Mouse (Mus musculus): Measurements from ENCODE around the gene Osbpl6. TPM values are rescaled to one million over a fixed set of nuclear protein-coding genes. Genes with fewer than 3 reads are reported as not detected.

Osbpl6 gene
- polyA plus RNA-seq, 1 experiment from 2014 or later, result 10.4 TPM

Small RNAs within 50 kb of the gene (microRNA-seq; reads per million reads assigned to microRNA genes)
- gene Gm23164, result not detected

Other genes with a start within 250 kb of the Osbpl6 start
- gene Pde11a, start 67.7 kb upstream of the Osbpl6 start, polyA plus RNA-seq (2016; fragmentation: Nextera tagmentation; extraction: Ambion mirVana), result 0.05 and 0.16 TPM in 2 replicates
- gene Cyct, start 46.1 kb upstream of the Osbpl6 start, polyA plus RNA-seq (2016; fragmentation: Nextera tagmentation; extraction: Ambion mirVana), result not detected in 2 replicates
- 15.6 and 19.1 TPM in 2 replicates for gene Rbm45, start 36.5 kb upstream of the Osbpl6 start, polyA plus RNA-seq (2016; fragmentation: Nextera tagmentation; extraction: Ambion mirVana)
- gene Prkra, start 241.5 kb downstream of the Osbpl6 start, polyA plus RNA-seq (2016; fragmentation: Nextera tagmentation; extraction: Ambion mirVana), result 74.9 and 79.6 TPM in 2 replicates
- gene Pjvk, start 242.0 kb downstream of the Osbpl6 start, polyA plus RNA-seq (2016; fragmentation: Nextera tagmentation; extraction: Ambion mirVana), result 0.68 and 0.76 TPM in 2 replicates

Measured in forebrain, embryonic 10.5 days (tissue).